Mouse (Mus musculus) ES-Bruce4 (cell line): ENCODE measurements around the gene Arcn1. TPM values are rescaled to one million over a fixed set of nuclear protein-coding genes. Genes with fewer than 3 reads are reported as not detected.

ENCODE experiments used
- H3K27ac ChIP-seq: 2 replicates; pipeline ENCODE4 v1.5.1; 2012; ENCODE audit warnings: low read length, inconsistent platforms; ENCODE audit not compliant: insufficient read depth
- H3K27me3 ChIP-seq: 2 replicates; pipeline ENCODE4 v1.6.1; 2012; ENCODE audit warnings: mild to moderate bottlenecking, low read length, inconsistent platforms; ENCODE audit not compliant: control insufficient read depth, poor library complexity, insufficient read depth, severe bottlenecking
- H3K36me3 ChIP-seq: 2 replicates; pipeline ENCODE4 v1.6.1; 2012; ENCODE audit warnings: inconsistent platforms, mild to moderate bottlenecking, low read length, moderate library complexity; ENCODE audit not compliant: control insufficient read depth, poor library complexity, insufficient read depth, severe bottlenecking
- H3K4me1 ChIP-seq: one replicate; pipeline ENCODE4 v1.8.1; 2011; ENCODE audit warnings: low read length; ENCODE audit not compliant: control insufficient read depth, insufficient read depth
- H3K4me3 ChIP-seq: 2 replicates; pipeline ENCODE4 v1.5.1; 2011; ENCODE audit warnings: low read depth, mild to moderate bottlenecking, low read length
- H3K9ac ChIP-seq: 2 replicates; pipeline ENCODE4 v1.6.1; 2012; ENCODE audit warnings: low read depth, mild to moderate bottlenecking, inconsistent platforms; ENCODE audit not compliant: poor library complexity, severe bottlenecking
- H3K9me3 ChIP-seq: replicated peaks from 2 replicates; pipeline ENCODE4 v1.6.1; 2012; ENCODE audit warnings: mild to moderate bottlenecking, low read length, inconsistent platforms; ENCODE audit not compliant: control insufficient read depth, poor library complexity, insufficient read depth, severe bottlenecking
- CTCF ChIP-seq: IDR thresholded peaks from one replicate; pipeline ENCODE4 v1.8.1; 2011; ENCODE audit warnings: low read depth, low read length
- EP300 ChIP-seq: IDR thresholded peaks from 2 replicates; pipeline ENCODE4 v1.6.1; 2011; ENCODE audit warnings: low read depth, low read length; ENCODE audit not compliant: insufficient read depth
- POLR2A ChIP-seq: IDR thresholded peaks from one replicate; pipeline ENCODE4 v1.8.1; 2011; ENCODE audit warnings: low read length; ENCODE audit not compliant: insufficient read depth
- polyA plus RNA-seq: library from polyadenylated mRNA; stranded (reverse); fragments of >200 nt; gene quantifications from 2 replicates; pipeline ENCODE4 v1.2.4, GENCODE M21; 2011; ENCODE audit warnings: low read depth; ENCODE audit not compliant: missing spikeins, insufficient read depth, insufficient read length

Arcn1 gene
- polyA plus RNA-seq, 1 experiment = 291 TPM

DNA sequence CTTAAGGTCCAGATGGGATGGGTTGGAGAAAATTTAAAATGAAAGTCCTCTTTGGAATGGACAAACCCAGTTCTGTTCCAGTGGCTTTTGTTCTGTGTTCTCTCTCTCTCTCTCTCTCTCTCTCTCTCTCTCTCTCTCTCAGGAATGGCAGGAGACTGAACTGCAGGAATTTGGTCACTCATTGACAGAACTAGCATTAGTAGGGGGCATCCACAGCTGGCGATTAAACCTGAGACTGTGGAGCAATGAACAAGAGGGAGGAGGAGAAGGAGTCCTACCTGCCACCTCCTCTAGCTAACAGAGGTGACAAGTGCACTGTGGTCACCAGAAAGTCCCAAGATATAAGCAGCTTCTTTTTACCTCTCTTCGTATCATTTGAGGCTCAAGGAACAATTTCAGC lies 31.3 kb downstream of the Arcn1 start:
- TF ChIP-seq EP300 (no peak), CTCF (no peak), POLR2A (no peak)
- H3K27me3 ChIP-seq = no peaks in the 10 kb centered on the region
- H3K4me3 ChIP-seq = no peak overlapping the region
- no peak overlapping the region for H3K9ac ChIP-seq
- peaks cover 2% of the 10 kb centered on the region for H3K4me1 ChIP-seq
- no peaks in the 10 kb centered on the region for H3K9me3 ChIP-seq
- no peaks in the 10 kb centered on the region for H3K36me3 ChIP-seq
- no peak overlapping the region for H3K27ac ChIP-seq

DNA sequence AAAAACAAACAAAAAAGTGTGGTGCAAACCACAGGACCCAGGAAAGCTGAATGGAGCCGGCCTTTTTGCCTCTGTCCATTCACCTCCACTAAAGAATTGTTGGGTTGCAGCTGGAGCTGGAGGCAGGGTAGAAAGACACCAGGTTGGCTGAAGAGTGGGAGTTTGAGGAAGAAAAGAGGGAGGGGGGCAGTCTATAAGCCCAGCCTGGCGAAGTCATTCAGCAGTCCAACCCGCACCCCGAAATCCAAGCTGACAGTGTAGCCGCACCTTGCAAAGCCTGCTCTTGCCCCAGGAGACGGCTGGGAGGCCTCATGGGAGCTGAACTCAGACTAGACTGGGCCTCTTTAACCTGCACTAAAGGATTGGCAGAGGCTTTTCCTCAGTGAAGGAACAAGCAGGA lies 31.8 kb downstream of the Arcn1 start:
- TF ChIP-seq EP300 = no peak
- no peak for TF ChIP-seq CTCF
- no peak for TF ChIP-seq POLR2A
- Histone ChIP-seq H3K9me3 (no peaks in the 10 kb centered on the region), H3K4me1 (peaks cover 2% of the 10 kb centered on the region), H3K27me3 (no peaks in the 10 kb centered on the region), H3K27ac (no peak overlapping the region), H3K36me3 (no peaks in the 10 kb centered on the region), H3K9ac (no peak overlapping the region), H3K4me3 (no peak overlapping the region)

- Histone ChIP-seq H3K9ac (peak within 1 kb of the TSS; percentile 34), H3K9me3 (no peaks in the 10 kb centered on the region), H3K27ac (no peak within 1 kb of the TSS), H3K27me3 (no peaks in the 10 kb centered on the region), H3K36me3 (no peaks in the 10 kb centered on the region), H3K4me3 (peak within 1 kb of the TSS; percentile 43), H3K4me1 (peaks cover 2% of the 10 kb centered on the region)
- no peak for TF ChIP-seq EP300
- TF ChIP-seq POLR2A = no peak
- TF ChIP-seq CTCF = peak; percentile 17
Measured at GRCm38 (mm10) chr9:44734524-44735494, 32.8 kb downstream of the Arcn1 start, which contains the start of gene Phldb1. Gene Phldb1 (minus strand): TSS chr9:44735198.

GRCm38 (mm10) chr9:44733671-44734523 lies 33.7 kb downstream of the Arcn1 start:
- H3K27me3 ChIP-seq = no peaks in the 10 kb centered on the region
- H3K36me3 ChIP-seq = no peaks in the 10 kb centered on the region
- no peaks in the 10 kb centered on the region for H3K9me3 ChIP-seq
- peak overlapping the region; percentile 34 for H3K9ac ChIP-seq
- no peak for TF ChIP-seq CTCF
- TF ChIP-seq EP300 = no peak
- TF ChIP-seq POLR2A = no peak
- H3K4me3 ChIP-seq = peak overlapping the region; percentile 43
- no peak overlapping the region for H3K27ac ChIP-seq
- peaks cover 2% of the 10 kb centered on the region for H3K4me1 ChIP-seq

GRCm38 (mm10) chr9:44732921-44733530 lies 34.6 kb downstream of the Arcn1 start:
- Histone ChIP-seq H3K27me3 (no peaks in the 10 kb centered on the region), H3K4me3 (no peak overlapping the region), H3K27ac (no peak overlapping the region), H3K9ac (no peak overlapping the region), H3K9me3 (no peaks in the 10 kb centered on the region), H3K36me3 (no peaks in the 10 kb centered on the region), H3K4me1 (peaks cover 2% of the 10 kb centered on the region)
- no peak for TF ChIP-seq CTCF
